Mouse (Mus musculus): Measurements from ENCODE around the gene Zfp217. TPM values are rescaled to one million over a fixed set of nuclear protein-coding genes. Genes with fewer than 3 reads are reported as not detected.

Zfp217 gene
- polyA plus RNA-seq, 1 experiment from 2014 or later, result 4.0 TPM

DNA sequence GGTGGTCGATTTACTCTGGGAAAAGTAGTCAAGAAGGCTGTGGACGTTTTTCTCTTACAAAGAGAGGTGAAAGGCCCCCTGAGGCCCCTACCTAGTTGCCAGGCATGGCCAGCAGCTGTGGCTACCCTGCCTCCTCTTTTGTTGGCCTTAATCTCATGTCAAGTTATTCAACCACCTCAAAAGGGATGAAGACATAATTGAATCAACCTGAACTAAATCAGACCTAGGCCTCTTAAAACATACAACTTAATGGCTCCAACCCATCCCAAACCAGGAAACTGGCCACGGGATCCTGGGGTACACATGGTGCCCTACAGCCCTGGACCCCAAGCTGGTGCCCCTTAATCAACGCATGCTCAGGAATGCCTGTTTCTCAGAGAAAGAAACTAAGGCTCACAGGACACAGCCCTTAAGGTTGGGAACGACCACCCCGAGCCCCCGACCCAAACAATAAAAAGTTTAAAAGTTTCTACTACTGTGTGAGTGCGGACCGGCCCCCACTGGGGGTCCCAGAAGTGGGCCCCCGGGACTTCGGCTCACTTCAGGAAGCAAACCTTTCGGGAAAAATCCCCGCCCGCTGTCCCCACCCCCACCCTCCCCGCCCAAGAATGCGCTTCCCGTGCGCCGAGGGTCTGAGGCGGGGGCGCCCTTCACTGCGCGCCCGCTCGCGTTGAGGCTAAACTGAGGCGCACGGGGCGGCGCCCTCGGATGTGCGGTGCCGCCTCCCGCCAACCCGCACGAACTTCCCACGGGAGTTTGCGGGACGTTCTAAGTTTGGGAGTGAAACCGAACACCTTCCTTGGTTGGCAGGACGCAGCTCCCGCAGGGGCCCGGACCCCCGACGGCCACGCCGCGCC is 17.8 kb downstream of the Zfp217 start:
- Histone ChIP-seq H3K4me2 (ENCODE audit: low read length) (peak overlapping the region; percentile 79), H3K36me3 (ENCODE audit: insufficient read depth, low read length) (no peaks in the 10 kb centered on the region), H3K27ac (peak overlapping the region; percentile 90), H3K4me3 (replicated peaks; ENCODE audit: low read depth, low read length) (peak overlapping the region; percentile 80), H3K27me3 (ENCODE audit: insufficient read depth, low read length) (no peaks in the 10 kb centered on the region), H3K4me1 (replicated peaks; ENCODE audit: insufficient read depth, low read length) (peaks cover 43% of the 10 kb centered on the region), H3K9ac (ENCODE audit: low read depth, low read length) (peak overlapping the region; percentile 89), H3K9me3 (replicated peaks; ENCODE audit: low read length) (no peaks in the 10 kb centered on the region)
- peak; percentile 18 for ATAC-seq (replicated peaks; ENCODE audit: low FRiP score, low read depth)
- peak; percentile 39 for DNase-seq (ENCODE audit: low spot score)
- under 1% methylated on average over 48 of the region's 48 CpGs for WGBS
- no peak for TF ChIP-seq CTCF (IDR thresholded peaks at IDR 0.05; ENCODE audit: low read depth)

DNA sequence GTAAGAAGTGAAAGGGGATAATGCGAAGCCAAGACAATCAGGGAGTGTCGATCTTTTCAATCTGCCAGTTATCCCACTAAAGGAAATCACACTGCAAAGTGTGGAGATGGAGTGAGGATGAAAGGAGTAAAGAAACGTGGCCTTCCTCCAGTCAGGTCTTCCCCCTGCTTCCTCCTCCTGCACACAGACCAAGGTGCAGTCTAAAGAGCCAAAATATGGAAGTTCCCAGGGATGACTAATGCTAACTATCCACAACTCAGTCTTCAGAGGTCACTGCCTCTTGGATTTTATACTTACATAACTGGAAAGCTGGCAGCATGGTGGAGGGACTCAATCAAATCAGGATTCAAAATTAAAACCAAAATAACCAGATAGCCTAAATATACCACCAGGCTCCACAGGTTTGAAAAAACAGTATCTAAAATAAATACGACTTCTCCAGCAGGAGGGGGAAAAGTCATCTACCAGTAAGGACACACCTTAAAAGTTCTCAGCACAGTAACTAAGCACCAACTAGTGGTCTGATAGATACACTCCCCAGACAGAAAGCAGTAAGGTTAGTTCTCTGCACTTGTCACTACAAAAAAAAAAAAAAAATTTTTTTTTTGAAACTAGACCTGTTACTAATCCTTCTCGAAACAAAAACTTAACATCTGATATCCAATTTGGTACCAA is 18.5 kb downstream of the Zfp217 start:
- WGBS, result 17% methylated on average over 5 of the region's 5 CpGs
- H3K9ac ChIP-seq (ENCODE audit: low read depth, low read length), result peak overlapping the region; percentile 89; the same call in 1 of the 2 replicates

DNA sequence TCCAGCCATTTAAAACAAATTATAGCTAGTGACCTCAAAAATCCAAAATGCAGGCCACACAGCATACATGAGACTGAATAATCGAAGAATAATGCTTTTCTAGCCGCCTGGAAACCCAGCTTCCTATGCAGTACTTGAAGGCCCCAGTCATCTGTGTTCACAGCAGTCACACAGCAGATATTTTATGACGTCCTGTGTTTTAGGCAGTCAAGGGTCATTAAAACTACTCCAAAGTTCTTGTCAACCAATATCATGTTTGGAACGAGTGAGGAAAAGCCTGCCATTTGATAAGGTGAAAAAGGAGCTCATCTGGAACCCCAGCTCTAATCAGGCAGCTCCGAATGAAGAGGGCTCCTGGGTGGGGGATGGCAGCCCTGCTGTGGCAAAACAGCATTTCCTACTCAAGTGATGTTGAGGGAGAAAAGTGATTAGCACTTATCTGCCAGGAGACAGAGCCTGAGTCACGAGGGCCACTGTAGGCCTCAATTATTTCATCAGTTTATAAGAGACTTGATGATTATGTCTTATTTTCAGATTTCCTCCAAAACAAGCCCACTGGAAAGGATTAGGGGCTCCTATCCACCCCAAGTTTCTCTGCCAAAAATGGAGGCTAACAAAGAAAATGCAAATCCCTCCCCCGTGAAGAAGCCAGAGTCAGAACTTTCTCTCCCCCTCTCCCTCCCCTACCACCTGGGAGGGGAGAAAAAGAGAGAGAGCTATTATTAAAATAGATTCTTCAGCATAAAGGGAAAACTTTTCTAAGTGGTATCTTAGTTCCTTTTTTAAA is 19.2 kb downstream of the Zfp217 start:
- DNase-seq (ENCODE audit: low spot score), result peak; percentile 66
- Histone ChIP-seq H3K36me3 (ENCODE audit: insufficient read depth, low read length) (0 out of 2 replicates have a peak, but pooled peaks cover 3% of the 10 kb centered on the region), H3K9ac (ENCODE audit: low read depth, low read length) (0 out of 2 replicates have a peak overlapping the region, but pooled peaks have one; percentile 9), H3K4me2 (ENCODE audit: low read length) (peak overlapping the region; percentile 79), H3K27me3 (ENCODE audit: insufficient read depth, low read length) (no peaks in the 10 kb centered on the region), H3K9me3 (replicated peaks; ENCODE audit: low read length) (no peaks in the 10 kb centered on the region), H3K4me3 (replicated peaks; ENCODE audit: low read depth, low read length) (peak overlapping the region; percentile 80; the same call in 1 of the 2 replicates), H3K27ac (peak overlapping the region; percentile 20), H3K4me1 (replicated peaks; ENCODE audit: insufficient read depth, low read length) (peaks cover 39% of the 10 kb centered on the region)
- TF ChIP-seq CTCF (IDR thresholded peaks at IDR 0.05; ENCODE audit: low read depth), result no peak
- 8% methylated on average over 7 of the region's 7 CpGs for WGBS
- no peak for ATAC-seq (replicated peaks; ENCODE audit: low FRiP score, low read depth)

More for the DNA sequence above, 18.5 kb downstream of the Zfp217 start:
- peak overlapping the region; percentile 90 for H3K27ac ChIP-seq
- DNase-seq (ENCODE audit: low spot score), result peak; percentile 59
- H3K4me1 ChIP-seq (replicated peaks; ENCODE audit: insufficient read depth, low read length), result peaks cover 43% of the 10 kb centered on the region
- peak overlapping the region; percentile 80 for H3K4me3 ChIP-seq (replicated peaks; ENCODE audit: low read depth, low read length)
- no peak for TF ChIP-seq CTCF (IDR thresholded peaks at IDR 0.05; ENCODE audit: low read depth)
- H3K36me3 ChIP-seq (ENCODE audit: insufficient read depth, low read length), result no peaks in the 10 kb centered on the region
- peak overlapping the region; percentile 79 for H3K4me2 ChIP-seq (ENCODE audit: low read length)
- no peak for ATAC-seq (replicated peaks; ENCODE audit: low FRiP score, low read depth)
- no peaks in the 10 kb centered on the region for H3K9me3 ChIP-seq (replicated peaks; ENCODE audit: low read length)
- H3K27me3 ChIP-seq (ENCODE audit: insufficient read depth, low read length), result no peaks in the 10 kb centered on the region

DNA sequence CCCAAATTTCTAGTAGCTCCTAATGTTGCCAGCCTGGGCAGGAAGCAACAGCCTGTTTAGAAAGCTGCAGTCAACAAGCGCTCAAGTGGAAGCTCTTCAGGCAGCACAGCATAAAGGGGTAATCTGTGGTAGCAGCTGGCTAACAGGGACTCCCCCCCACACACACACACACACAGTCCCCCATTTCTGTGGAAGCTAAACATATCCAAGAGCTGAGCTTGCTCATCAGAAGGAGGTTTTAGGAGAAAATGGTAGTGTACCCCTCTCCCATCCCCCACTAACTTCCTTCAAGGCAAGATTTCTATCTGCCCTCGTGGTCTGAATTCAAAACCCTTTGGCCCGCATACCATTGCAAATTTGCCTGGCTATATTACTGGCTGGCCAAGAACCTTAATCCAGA is 20.4 kb downstream of the Zfp217 start:
- H3K4me2 ChIP-seq (ENCODE audit: low read length), result peak overlapping the region; percentile 27; the same call in 1 of the 2 replicates
- WGBS, result 43% methylated on average over 3 of the region's 3 CpGs
- H3K4me1 ChIP-seq (replicated peaks; ENCODE audit: insufficient read depth, low read length), result peaks cover 39% of the 10 kb centered on the region
- no peak overlapping the region for H3K4me3 ChIP-seq (replicated peaks; ENCODE audit: low read depth, low read length)
- no peak for DNase-seq (ENCODE audit: low spot score)
- no peak for TF ChIP-seq CTCF (IDR thresholded peaks at IDR 0.05; ENCODE audit: low read depth)
- no peak overlapping the region for H3K9ac ChIP-seq (ENCODE audit: low read depth, low read length)
- H3K9me3 ChIP-seq (replicated peaks; ENCODE audit: low read length), result no peaks in the 10 kb centered on the region
- H3K27ac ChIP-seq, result 0 out of 2 replicates have a peak overlapping the region, but pooled peaks have one; percentile 15
- 0 out of 2 replicates have a peak, but pooled peaks cover 3% of the 10 kb centered on the region for H3K36me3 ChIP-seq (ENCODE audit: insufficient read depth, low read length)
- H3K27me3 ChIP-seq (ENCODE audit: insufficient read depth, low read length), result no peaks in the 10 kb centered on the region
- ATAC-seq (replicated peaks; ENCODE audit: low FRiP score, low read depth), result no peak

- H3K27ac ChIP-seq, result no peak overlapping the region
- TF ChIP-seq CTCF (IDR thresholded peaks at IDR 0.05; ENCODE audit: low read depth), result no peak
- no peak overlapping the region for H3K9ac ChIP-seq (ENCODE audit: low read depth, low read length)
- no peak overlapping the region for H3K4me3 ChIP-seq (replicated peaks; ENCODE audit: low read depth, low read length)
- 0 out of 2 replicates have a peak, but pooled peaks cover 3% of the 10 kb centered on the region for H3K36me3 ChIP-seq (ENCODE audit: insufficient read depth, low read length)
- H3K9me3 ChIP-seq (replicated peaks; ENCODE audit: low read length), result no peaks in the 10 kb centered on the region
- no peak overlapping the region for H3K4me2 ChIP-seq (ENCODE audit: low read length)
- H3K27me3 ChIP-seq (ENCODE audit: insufficient read depth, low read length), result no peaks in the 10 kb centered on the region
- no peak for ATAC-seq (replicated peaks; ENCODE audit: low FRiP score, low read depth)
- H3K4me1 ChIP-seq (replicated peaks; ENCODE audit: insufficient read depth, low read length), result peaks cover 39% of the 10 kb centered on the region
- DNase-seq (ENCODE audit: low spot score), result no peak
- WGBS, result 66% methylated on average over 1 of the region's 1 CpGs
These were observed 21.6 kb downstream of the Zfp217 start for GRCm38 (mm10) chr2:170126266-170126665.

Measured in kidney, postnatal 0 days (tissue).